13 mouse cellular contexts compared by ENCODE assay signal in the genomic region with DNA sequence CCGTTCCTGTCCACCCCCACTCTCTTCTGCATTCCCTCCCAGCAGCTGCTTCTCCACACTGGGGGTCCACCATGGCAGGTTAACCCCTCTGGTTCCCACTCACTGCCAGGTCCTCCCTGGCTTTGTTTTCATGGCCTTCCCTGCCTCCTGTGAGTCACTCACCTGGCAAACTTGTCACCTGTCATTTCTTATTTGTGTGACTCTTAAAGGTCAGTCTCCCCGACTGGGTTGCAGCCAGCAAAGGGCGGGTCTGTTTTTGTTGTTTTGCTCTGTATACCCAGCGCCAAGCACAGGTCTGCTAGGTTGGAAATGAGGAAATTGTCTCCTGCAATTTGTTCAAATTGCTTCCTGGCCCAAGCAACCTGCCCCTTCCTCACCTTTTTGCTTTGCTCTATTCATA. TPM values are rescaled to one million over a fixed set of nuclear protein-coding genes. Genes with fewer than 3 reads are reported as not detected.
A peak's percentile ranks its signal among the peaks of the same experiment; 100 is the strongest.
DNase-seq lines count a peak whose midpoint lies in the region; ATAC-seq and TF ChIP-seq lines count a peak whose summit lies in the region.
"Had no signal": no experiment of that assay in that cellular context is flagged by ENCODE, and none has a peak within 500 bp of the region (broad histone marks: within the 10 kb centered on the region; RNA-seq: fewer than 3 reads in every experiment).

No protein-coding gene starts in this region.

- H3K4me2 ChIP-seq in embryonic facial prominence, embryonic 15.5 days (replicated peaks), result no peak overlapping the region
- H3K4me2 ChIP-seq in kidney, embryonic 14.5 days (replicated peaks; ENCODE audit: low read depth, low read length), result no peak overlapping the region
- 0 out of 2 replicates have a peak overlapping the region, but pooled peaks have one; percentile 13 for H3K4me2 ChIP-seq in liver, embryonic 14.5 days (ENCODE audit: low read depth)
- H3K4me2 ChIP-seq: midbrain, embryonic 11.5 days had no signal

- peaks cover 51% of the 10 kb centered on the region for H3K4me1 ChIP-seq in E14TG2a.4 (replicated peaks; ENCODE audit: low read depth, low read length)
- H3K4me1 ChIP-seq in embryonic facial prominence, embryonic 15.5 days, result peaks cover 16% of the 10 kb centered on the region
- peaks cover 12% of the 10 kb centered on the region for H3K4me1 ChIP-seq in kidney, embryonic 14.5 days (ENCODE audit: control insufficient read depth, insufficient read depth, low read length)
- peaks cover 0 to 7% of the 10 kb centered on the region in 2 experiments; a peak in 2 of 4 replicates for H3K4me1 ChIP-seq in liver, embryonic 14.5 days (replicated peaks; ENCODE audit: control insufficient read depth in 2 of 2, insufficient read depth in 2 of 2, low read length in 1 of 2)

- H3K36me3 ChIP-seq in E14TG2a.4 (ENCODE audit: insufficient read depth, low read length), result peaks cover 6% of the 10 kb centered on the region
- H3K36me3 ChIP-seq in embryonic facial prominence, embryonic 15.5 days, result no peaks in the 10 kb centered on the region
- H3K36me3 ChIP-seq in kidney, embryonic 14.5 days (ENCODE audit: control insufficient read depth, insufficient read depth, low read length), result no peaks in the 10 kb centered on the region
- no peaks in the 10 kb centered on the region for H3K36me3 ChIP-seq in liver, embryonic 14.5 days (replicated peaks; ENCODE audit: control insufficient read depth, insufficient read depth, low read depth)
- H3K36me3 ChIP-seq: hindbrain, embryonic 10.5 days had no signal

- TF ChIP-seq CTCF in E14TG2a.4 (conservative IDR thresholded peaks at IDR 0.05; ENCODE audit: low read length), result no peak
- TF ChIP-seq CTCF in liver, embryonic 14.5 days (IDR thresholded peaks at IDR 0.05; ENCODE audit: low read depth), result no peak

- H3K27me3 ChIP-seq in E14TG2a.4 (ENCODE audit: insufficient read depth, low read length), result no peaks in the 10 kb centered on the region
- peaks cover 32% of the 10 kb centered on the region for H3K27me3 ChIP-seq in embryonic facial prominence, embryonic 15.5 days
- peaks cover 14% of the 10 kb centered on the region; the same call in 1 of the 2 replicates for H3K27me3 ChIP-seq in kidney, embryonic 14.5 days (ENCODE audit: control insufficient read depth, insufficient read depth, low read length)
- H3K27me3 ChIP-seq in liver, embryonic 14.5 days (ENCODE audit: control insufficient read depth, insufficient read depth, low read length), result peaks cover 26% of the 10 kb centered on the region
- H3K27me3 ChIP-seq: CH12.LX had no signal

- no peak for DNase-seq in liver, embryonic 14.5 days (ENCODE audit: low read depth in 3 of 3, low spot score in 3 of 3)
- DNase-seq in left cerebral cortex, postnatal 4 days, result no peak
- DNase-seq in adrenal gland, postnatal 10 days, result no peak
- DNase-seq in layer of hippocampus, adult 11-12 months (ENCODE audit: low spot score), result no peak
- DNase-seq: adrenal gland, postnatal 25 days had no signal

- ATAC-seq in embryonic facial prominence, embryonic 15.5 days (ENCODE audit: insufficient number of reproducible peaks, low FRiP score, low TSS enrichment, low read depth), result no peak
- ATAC-seq in kidney, embryonic 14.5 days (ENCODE audit: low FRiP score, low TSS enrichment), result no peak
- no peak for ATAC-seq in liver, embryonic 14.5 days (ENCODE audit: insufficient read depth)
- ATAC-seq in monocyte, adult 5-6 weeks (replicated peaks; ENCODE audit: insufficient number of reproducible peaks, low FRiP score, low TSS enrichment, poor library complexity, severe bottlenecking), result no peak
- ATAC-seq: forebrain, embryonic 14.5 days had no signal

- peak overlapping the region; percentile 28; the same call in 1 of the 2 replicates for H3K27ac ChIP-seq in embryonic facial prominence, embryonic 15.5 days (replicated peaks)
- H3K27ac ChIP-seq in kidney, embryonic 14.5 days (ENCODE audit: low read depth, low read length), result peak overlapping the region; percentile 93; the same call in 1 of the 2 replicates
- H3K27ac ChIP-seq in liver, embryonic 14.5 days, result peak overlapping the region; percentile 31; the same call in 1 of the 2 replicates

- no peak overlapping the region for H3K9ac ChIP-seq in embryonic facial prominence, embryonic 15.5 days
- no peak overlapping the region for H3K9ac ChIP-seq in kidney, embryonic 14.5 days (ENCODE audit: low read depth, low read length)
- no peak overlapping the region for H3K9ac ChIP-seq in liver, embryonic 14.5 days (replicated peaks)

- WGBS in embryonic facial prominence, embryonic 15.5 days, result 31% methylated on average over 4 of the region's 4 CpGs
- WGBS in kidney, embryonic 14.5 days, result 39% methylated on average over 4 of the region's 4 CpGs
- WGBS in liver, embryonic 14.5 days (ENCODE audit: insufficient replicate concordance), result 30% methylated on average over 4 of the region's 4 CpGs

- intact Hi-C loops in left cerebral cortex, postnatal 4 days (cut with DNase I), result no loop called here

- TF ChIP-seq EP300 in liver, embryonic 14.5 days (IDR thresholded peaks at IDR 0.05; ENCODE audit: low read depth), result no peak

- no peaks in the 10 kb centered on the region for H3K9me3 ChIP-seq in E14TG2a.4 (ENCODE audit: low read length)
- H3K9me3 ChIP-seq in embryonic facial prominence, embryonic 15.5 days (replicated peaks), result no peaks in the 10 kb centered on the region
- H3K9me3 ChIP-seq in kidney, embryonic 14.5 days (ENCODE audit: control insufficient read depth, low read length), result no peaks in the 10 kb centered on the region
- no peaks in the 10 kb centered on the region for H3K9me3 ChIP-seq in liver, embryonic 14.5 days (ENCODE audit: control insufficient read depth, low read length)
- H3K9me3 ChIP-seq: hindbrain, embryonic 10.5 days had no signal

- 0 out of 2 replicates have a peak overlapping the region, but pooled peaks have one; percentile 82 for H3K4me3 ChIP-seq in E14TG2a.4 (replicated peaks; ENCODE audit: low read length)
- no peak overlapping the region for H3K4me3 ChIP-seq in embryonic facial prominence, embryonic 15.5 days (replicated peaks)
- H3K4me3 ChIP-seq in kidney, embryonic 14.5 days (ENCODE audit: low read length), result no peak overlapping the region
- H3K4me3 ChIP-seq in liver, embryonic 14.5 days (ENCODE audit: insufficient read depth in 1 of 2, low read depth in 2 of 2, low read length in 2 of 2), result no peak overlapping the region

RNA-seq across cellular contexts. Expression of a gene that starts 0.5 kb away (rescaled TPM):
- polyA plus RNA-seq in embryonic facial prominence, embryonic 15.5 days (2015; fragmentation: Nextera tagmentation; extraction: Ambion mirVana), result 16.2 and 22.4 TPM in 2 replicates
- polyA plus RNA-seq in kidney, embryonic 14.5 days (2014; fragmentation: Nextera tagmentation; extraction: Ambion mirVana), result 52.3 and 66.8 TPM in 2 replicates
- 15.7 and 19.2 TPM in 2 replicates for polyA plus RNA-seq in liver, embryonic 14.5 days (2012; rRNA removed)
- polyA plus RNA-seq in liver, embryonic 14.5 days (2014; fragmentation: Nextera tagmentation; extraction: Ambion mirVana), result 14.1 and 14.9 TPM in 2 replicates
- total RNA-seq in left cerebral cortex, postnatal 4 days (2021), result 1 to 10 TPM; 2.2 to 2.3 TPM
- 0.76 TPM in 1 of 3 replicates, not detected in the others for total RNA-seq in monocyte, adult 5-6 weeks (2017)
- 10 to 100 TPM in 1 of 2 experiments, 1 to 10 TPM in 1; 6.9 to 11.1 TPM for total RNA-seq in adrenal gland, postnatal 10 days (2021)
- total RNA-seq: adrenal gland, postnatal 25 days had no signal

RNA-seq across cellular contexts. Expression of a gene that starts 6.9 kb away (rescaled TPM):
- 109 and 111 TPM in 2 replicates for polyA plus RNA-seq in embryonic facial prominence, embryonic 15.5 days (2015; fragmentation: Nextera tagmentation; extraction: Ambion mirVana)
- 83.8 and 101 TPM in 2 replicates for polyA plus RNA-seq in kidney, embryonic 14.5 days (2014; fragmentation: Nextera tagmentation; extraction: Ambion mirVana)
- polyA plus RNA-seq in liver, embryonic 14.5 days (2012; rRNA removed), result 21.6 and 31.1 TPM in 2 replicates
- 58.5 and 61.5 TPM in 2 replicates for polyA plus RNA-seq in liver, embryonic 14.5 days (2014; fragmentation: Nextera tagmentation; extraction: Ambion mirVana)
- 100 to 1,000 TPM; 111 to 118 TPM for total RNA-seq in left cerebral cortex, postnatal 4 days (2021)
- total RNA-seq in monocyte, adult 5-6 weeks (2017), result 37.7 to 75.9 TPM (median 57.5 TPM) in 3 replicates
- 10 to 100 TPM; 58.0 to 62.5 TPM for total RNA-seq in adrenal gland, postnatal 10 days (2021)

RNA-seq across cellular contexts. Expression of a gene that starts 33.4 kb away (rescaled TPM):
- polyA plus RNA-seq in embryonic facial prominence, embryonic 15.5 days (2015; fragmentation: Nextera tagmentation; extraction: Ambion mirVana), result 60.7 and 64.0 TPM in 2 replicates
- polyA plus RNA-seq in kidney, embryonic 14.5 days (2014; fragmentation: Nextera tagmentation; extraction: Ambion mirVana), result 35.5 and 54.1 TPM in 2 replicates
- 1.1 and 1.2 TPM in 2 replicates for polyA plus RNA-seq in liver, embryonic 14.5 days (2012; rRNA removed)
- polyA plus RNA-seq in liver, embryonic 14.5 days (2014; fragmentation: Nextera tagmentation; extraction: Ambion mirVana), result 1.6 TPM in 2 replicates
- total RNA-seq in left cerebral cortex, postnatal 4 days (2021), result 1 to 10 TPM; 3.9 to 4.1 TPM
- total RNA-seq in monocyte, adult 5-6 weeks (2017), result 0.57 TPM in 1 of 3 replicates, not detected in the others
- total RNA-seq in adrenal gland, postnatal 10 days (2021), result 1 to 10 TPM; 6.0 to 7.6 TPM

RNA-seq across cellular contexts. Expression of a gene that starts 45.4 kb away (rescaled TPM):
- polyA plus RNA-seq in embryonic facial prominence, embryonic 15.5 days (2015; fragmentation: Nextera tagmentation; extraction: Ambion mirVana), result 13.7 and 16.8 TPM in 2 replicates
- polyA plus RNA-seq in kidney, embryonic 14.5 days (2014; fragmentation: Nextera tagmentation; extraction: Ambion mirVana), result 10.7 and 14.8 TPM in 2 replicates
- 3.3 and 3.9 TPM in 2 replicates for polyA plus RNA-seq in liver, embryonic 14.5 days (2012; rRNA removed)
- polyA plus RNA-seq in liver, embryonic 14.5 days (2014; fragmentation: Nextera tagmentation; extraction: Ambion mirVana), result 2.7 and 3.4 TPM in 2 replicates
- 1 to 10 TPM; 7.6 to 9.2 TPM for total RNA-seq in left cerebral cortex, postnatal 4 days (2021)
- 2.3 to 6.1 TPM (median 4.6 TPM) in 3 replicates for total RNA-seq in monocyte, adult 5-6 weeks (2017)
- total RNA-seq in adrenal gland, postnatal 10 days (2021), result 1 to 10 TPM; 4.9 to 6.8 TPM

RNA-seq across cellular contexts. Expression of a gene that starts 59.4 kb away (rescaled TPM):
- 0.56 and 0.66 TPM in 2 replicates for polyA plus RNA-seq in embryonic facial prominence, embryonic 15.5 days (2015; fragmentation: Nextera tagmentation; extraction: Ambion mirVana)
- polyA plus RNA-seq in kidney, embryonic 14.5 days (2014; fragmentation: Nextera tagmentation; extraction: Ambion mirVana), result 0.84 and 2.2 TPM in 2 replicates
- not detected in 2 replicates for polyA plus RNA-seq in liver, embryonic 14.5 days (2012; rRNA removed)
- polyA plus RNA-seq in liver, embryonic 14.5 days (2014; fragmentation: Nextera tagmentation; extraction: Ambion mirVana), result not detected in 2 replicates
- 1 to 10 TPM in 1 of 2 experiments, not detected in 1; 1.0 TPM for total RNA-seq in left cerebral cortex, postnatal 4 days (2021)
- not detected in 3 replicates for total RNA-seq in monocyte, adult 5-6 weeks (2017)
- 100 to 1,000 TPM; 442 to 819 TPM for total RNA-seq in adrenal gland, postnatal 10 days (2021)
- total RNA-seq: CH12.LX had no signal
- polyA plus RNA-seq: midbrain, embryonic 11.5 days had no signal

Comparison
In these comparisons a context has a peak if more than half of its experiments do, and no peak if none do; other contexts are left out.
1. H3K27ac ChIP-seq: peak in every context shown above with its lines; median percentile 93 in kidney, embryonic 14.5 days; 31 in liver, embryonic 14.5 days; 28 in embryonic facial prominence, embryonic 15.5 days.